Mouse (Mus musculus) heart, postnatal 10 days (tissue): ENCODE data around the gene Ush2a. TPM values are rescaled to one million over a fixed set of nuclear protein-coding genes. Genes with fewer than 3 reads are reported as not detected.

Experiments
- DNase-seq, 2 experiments: peaks; one replicate each; pipeline ENCODE4 v3.0.0; 2021
- intact Hi-C: fragments of 180-260 bp; cut with DNase I; formaldehyde crosslinking; loops from one replicate; pipeline ENCODE4 v1.15.1; 2025
- total RNA-seq, 2 experiments: library from RNA; stranded (reverse); gene quantifications; 2 replicates each; pipeline ENCODE4 v1.2.3; 2021

The Ush2a gene
- total RNA-seq, 2 experiments from 2014 or later: 0.07 to 0.24 TPM

- DNase-seq: no peak
Observed at GRCm38 (mm10) chr1:188854240-188854639, 592.4 kb downstream of the Ush2a start.

DNA sequence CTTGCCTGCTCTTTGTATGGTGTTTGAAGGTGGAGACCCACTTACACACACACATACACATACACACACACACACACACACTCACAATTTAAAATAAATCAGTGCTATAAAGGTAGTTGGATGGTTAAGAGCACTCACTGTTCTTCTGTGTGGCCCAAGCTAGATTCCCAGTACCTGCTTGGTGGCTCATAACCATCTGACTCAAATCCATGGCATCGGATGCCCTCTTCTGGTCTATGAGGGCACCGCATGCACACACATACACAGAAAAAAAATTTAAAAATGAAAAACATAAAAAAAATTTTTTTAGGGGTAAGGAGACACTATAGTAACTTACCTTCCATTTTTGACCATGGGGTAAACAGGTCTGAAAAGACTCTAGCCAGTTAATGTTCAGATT lies 593.2 kb downstream of the Ush2a start:
- intact Hi-C loops: no loop called here
- no peak for DNase-seq

More at GRCm38 (mm10) chr1:188854240-188854639, 592.4 kb downstream of the Ush2a start:
- intact Hi-C loops: no loop called here

GRCm38 (mm10) chr1:188859718-188860117 lies 597.9 kb downstream of the Ush2a start:
- intact Hi-C loops: no loop called here

GRCm38 (mm10) chr1:188865881-188866280 lies 604.1 kb downstream of the Ush2a start:
- DNase-seq: peak; percentile 3 to 5
- intact Hi-C loops: no loop called here

More at GRCm38 (mm10) chr1:188859718-188860117, 597.9 kb downstream of the Ush2a start:
- DNase-seq: no peak

DNA sequence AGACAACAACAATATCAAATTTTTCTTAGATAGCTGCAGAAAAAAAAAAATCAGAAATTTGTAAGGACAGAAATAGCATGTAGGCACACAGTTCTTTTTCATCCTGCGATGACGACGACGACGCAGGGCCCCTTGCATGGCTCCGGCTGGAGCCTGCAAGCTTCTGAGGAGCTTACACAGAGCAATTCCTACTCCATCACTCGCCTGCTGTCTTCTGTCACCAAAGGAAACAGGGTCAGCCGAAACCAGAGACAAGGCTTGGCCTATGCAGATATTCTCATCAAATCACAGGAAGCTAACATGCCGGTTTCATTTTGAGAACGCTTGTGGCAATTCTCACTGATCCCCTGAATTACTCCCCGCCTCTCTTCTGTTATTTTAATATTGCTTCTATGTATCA lies 604.7 kb downstream of the Ush2a start:
- intact Hi-C loops: no loop called here
- DNase-seq: peak; percentile 3 to 15

DNA sequence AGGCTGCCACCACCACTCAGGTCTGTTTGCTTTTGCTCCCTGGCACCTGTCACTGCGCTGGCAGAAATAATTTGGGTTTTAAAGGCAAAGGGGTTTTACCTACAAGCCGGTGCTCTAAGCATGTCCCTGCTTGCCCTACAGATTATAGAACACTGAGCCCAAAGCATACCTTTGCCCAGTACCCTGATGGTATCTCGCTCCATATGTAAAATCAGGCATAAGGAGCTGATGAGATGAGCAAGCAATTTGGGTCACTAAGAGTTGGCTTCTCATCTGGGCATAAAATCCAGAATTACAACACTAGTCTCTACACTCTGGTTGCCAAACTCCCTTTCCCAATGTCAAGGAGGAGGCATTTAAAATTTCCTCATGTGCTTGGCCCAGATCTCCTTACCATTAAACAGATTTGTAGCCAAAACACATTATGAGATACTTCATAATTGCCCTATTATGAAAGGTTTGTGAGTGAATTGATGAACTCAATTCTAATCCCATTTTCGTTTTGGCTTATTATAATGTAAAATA lies 616.8 kb downstream of the Ush2a start:
- intact Hi-C loops: no loop called here
- no peak for DNase-seq

GRCm38 (mm10) chr1:188896906-188897551 lies 635.2 kb downstream of the Ush2a start:
- DNase-seq: no peak
- intact Hi-C loops: no loop called here

- intact Hi-C loops: loop anchor here (10.0 kb wide), 1 partner anchor 1459 kb away; no protein-coding TSS in a partner anchor
- DNase-seq: peak in 1 of 2 experiments; percentile 3
Observed at GRCm38 (mm10) chr1:188904091-188904490, 642.3 kb downstream of the Ush2a start.

- DNase-seq: no peak
- intact Hi-C loops: loop anchor here (10.0 kb wide), 1 partner anchor 1461 kb away; no protein-coding TSS in a partner anchor
Observed at GRCm38 (mm10) chr1:188906175-188906574, 644.4 kb downstream of the Ush2a start.

GRCm38 (mm10) chr1:188910656-188911055 lies 648.8 kb downstream of the Ush2a start:
- DNase-seq: no peak
- intact Hi-C loops: no loop called here

DNA sequence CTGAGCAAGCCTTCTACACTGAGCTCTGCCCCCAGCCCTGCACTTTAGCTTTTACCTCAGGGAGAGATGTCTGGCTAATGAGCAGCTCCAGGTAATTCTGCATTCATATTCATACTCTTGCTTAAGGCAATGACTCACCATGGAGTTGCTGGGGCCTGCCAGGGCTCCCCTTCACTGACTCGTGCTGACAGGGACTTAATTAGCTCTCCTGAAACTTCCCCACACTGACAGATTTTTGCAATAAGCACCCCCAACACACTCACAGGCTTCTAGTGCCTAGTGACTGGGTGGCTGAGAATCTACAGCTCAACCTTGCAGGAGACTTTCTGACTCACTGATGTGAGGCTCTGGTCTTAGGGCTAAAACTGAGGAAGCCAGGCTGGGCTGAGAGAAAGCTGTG lies 658.1 kb downstream of the Ush2a start:
- intact Hi-C loops: no loop called here
- DNase-seq: no peak

DNA sequence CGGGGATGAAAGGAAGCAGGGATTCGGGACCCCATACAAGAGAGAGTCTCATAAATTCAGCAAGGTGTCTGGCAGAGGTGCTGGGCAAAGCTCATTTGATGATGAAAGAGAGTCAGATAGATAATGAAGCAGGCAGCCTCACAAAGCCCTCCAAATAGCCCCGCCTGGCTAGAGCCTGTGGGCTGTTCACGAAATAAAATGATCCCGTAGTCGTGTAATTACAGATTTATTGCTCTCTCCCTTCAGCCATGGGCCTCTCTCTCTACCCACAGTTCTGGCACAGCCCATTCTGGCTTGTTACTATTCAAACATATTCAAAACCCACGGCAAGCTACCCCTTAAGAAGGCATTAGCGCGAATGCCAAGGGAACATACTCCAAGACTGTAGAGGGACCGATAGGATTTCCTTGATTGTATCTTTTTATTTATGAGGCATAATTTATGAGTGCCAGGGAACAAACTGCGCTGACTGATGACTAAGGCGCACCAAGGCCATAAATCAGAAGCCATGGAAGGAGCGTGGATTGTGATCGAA lies 675.5 kb downstream of the Ush2a start:
- intact Hi-C loops: no loop called here
- no peak for DNase-seq

DNA sequence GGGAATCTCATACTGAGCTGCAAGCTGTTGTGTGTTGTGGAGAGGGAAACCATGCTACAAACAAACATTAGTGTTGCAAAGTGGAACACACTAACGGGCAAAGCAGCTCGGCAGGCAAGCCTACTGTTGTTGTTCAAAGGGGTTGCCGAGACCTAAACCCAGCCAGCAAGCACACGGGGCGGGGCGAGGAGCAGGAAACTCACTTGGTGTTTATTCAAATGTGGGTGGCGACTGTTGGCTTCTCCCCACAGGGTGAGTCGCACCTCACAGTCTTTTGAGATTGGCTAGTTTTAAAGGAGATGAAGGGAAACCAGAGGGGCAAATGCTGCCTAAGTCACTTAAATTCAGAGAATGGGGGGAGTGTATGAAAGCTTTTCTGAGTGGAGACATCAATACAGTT lies 683.5 kb downstream of the Ush2a start:
- intact Hi-C loops: no loop called here
- no peak for DNase-seq

DNA sequence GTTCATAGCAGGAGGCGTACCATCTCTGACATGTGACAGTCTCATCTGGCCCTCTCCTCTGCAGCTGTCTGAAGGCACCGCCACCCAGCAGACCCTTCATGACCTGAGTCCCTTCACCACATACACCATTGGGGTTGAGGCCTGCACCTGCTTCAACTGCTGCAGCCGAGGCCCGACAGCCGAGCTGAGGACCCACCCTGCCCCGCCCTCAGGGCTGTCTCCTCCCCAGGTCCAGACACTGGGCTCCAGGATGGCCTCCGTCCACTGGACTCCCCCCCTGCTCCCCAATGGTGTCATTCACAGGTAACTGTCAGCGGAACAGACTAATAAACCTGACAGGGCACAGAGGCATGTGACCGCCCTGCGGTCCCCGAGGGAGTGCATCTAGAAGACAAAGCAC lies 685.0 kb downstream of the Ush2a start:
- no peak for DNase-seq
- intact Hi-C loops: no loop called here

DNA sequence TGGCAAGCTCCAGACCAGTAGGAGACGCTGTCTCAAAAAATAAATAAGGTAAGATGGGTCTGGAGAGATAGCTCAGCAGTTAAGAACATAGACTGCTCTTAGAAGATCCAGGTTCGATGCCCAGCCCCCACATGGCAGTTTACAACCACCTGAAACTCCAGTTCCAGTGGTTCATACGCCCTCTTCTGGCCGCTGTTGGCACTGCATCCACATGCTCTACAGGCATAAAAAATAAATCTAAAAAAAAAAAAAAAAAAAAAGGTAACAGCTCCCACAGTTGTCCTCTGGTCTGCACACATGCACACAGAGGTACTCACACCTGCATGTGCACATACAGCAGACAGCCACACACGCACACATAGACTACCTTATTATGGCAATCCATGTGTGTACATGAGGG lies 686.0 kb downstream of the Ush2a start:
- intact Hi-C loops: no loop called here
- peak in 1 of 2 experiments; percentile 15 for DNase-seq

DNA sequence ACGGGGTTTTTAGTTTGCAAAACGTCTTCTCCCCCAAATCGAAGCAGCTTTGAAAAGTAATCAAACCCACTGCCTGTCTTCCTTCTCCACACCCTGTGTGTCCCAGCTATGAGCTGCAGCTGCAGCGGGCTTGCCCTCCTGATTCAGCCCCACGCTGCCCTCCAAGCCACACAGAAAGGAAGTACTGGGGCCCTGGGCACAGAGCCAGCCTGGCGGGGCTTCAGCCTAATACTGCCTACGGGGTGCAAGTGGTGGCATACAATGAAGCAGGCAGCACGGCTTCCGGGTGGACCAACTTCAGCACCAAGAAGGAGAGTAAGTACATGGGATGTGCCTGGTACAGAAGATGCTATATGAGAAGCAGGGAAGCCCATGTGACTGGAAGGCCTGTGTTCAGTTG lies 686.5 kb downstream of the Ush2a start:
- intact Hi-C loops: no loop called here
- peak in 1 of 2 experiments; percentile 12 for DNase-seq

DNA sequence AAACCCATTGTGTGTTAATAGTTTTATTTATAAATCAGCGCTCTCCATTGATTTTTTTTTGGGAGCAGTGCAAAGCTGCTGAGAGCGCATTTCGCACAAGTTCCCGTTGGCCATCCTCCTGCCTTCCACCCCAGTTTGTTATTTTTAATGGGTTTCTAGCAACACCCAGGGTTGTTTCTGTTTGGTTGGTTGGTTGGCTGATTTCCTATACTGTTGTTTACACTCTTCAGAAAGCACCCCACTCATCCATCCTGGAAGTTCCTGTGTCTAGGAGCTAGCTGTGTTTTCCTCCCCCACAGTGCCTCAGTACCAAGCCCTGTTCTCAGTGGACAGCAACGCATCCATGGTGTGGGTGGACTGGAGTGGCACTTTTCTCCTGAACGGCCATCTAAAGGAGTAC lies 689.3 kb downstream of the Ush2a start:
- intact Hi-C loops: no loop called here
- no peak for DNase-seq

- no peak for DNase-seq
- intact Hi-C loops: no loop called here
Observed at GRCm38 (mm10) chr1:188952501-188952900, 690.7 kb downstream of the Ush2a start.

- DNase-seq: no peak
Observed at GRCm38 (mm10) chr1:188973078-188973477, 711.3 kb downstream of the Ush2a start.

GRCm38 (mm10) chr1:188973926-188974325 lies 712.1 kb downstream of the Ush2a start:
- intact Hi-C loops: no loop called here

More at GRCm38 (mm10) chr1:188973078-188973477, 711.3 kb downstream of the Ush2a start:
- intact Hi-C loops: no loop called here

DNA sequence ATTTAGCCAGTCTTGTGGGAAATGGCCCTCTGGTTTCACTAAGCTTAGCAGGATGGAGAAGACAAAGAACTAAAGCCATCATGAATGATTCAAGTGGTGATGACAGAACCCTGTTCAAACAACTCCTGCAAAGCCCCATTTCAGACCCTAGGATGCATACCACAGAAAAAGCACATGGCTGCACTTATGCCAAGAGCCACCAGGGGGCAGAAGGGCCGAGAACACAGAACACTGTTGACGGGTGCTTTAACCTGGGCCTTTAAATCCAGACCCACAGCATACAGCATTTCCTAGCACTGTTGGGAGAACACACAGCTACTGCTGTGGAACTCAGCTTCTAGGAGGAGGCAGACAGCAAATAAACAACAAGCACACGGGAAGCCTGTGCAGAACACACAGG lies 718.2 kb downstream of the Ush2a start:
- intact Hi-C loops: no loop called here
- peak; percentile 51 to 72 for DNase-seq

More at GRCm38 (mm10) chr1:188973926-188974325, 712.1 kb downstream of the Ush2a start:
- no peak for DNase-seq

GRCm38 (mm10) chr1:188993218-188993617 lies 731.4 kb downstream of the Ush2a start:
- DNase-seq: peak; percentile 27 to 42
- intact Hi-C loops: no loop called here
